Mouse (Mus musculus) brain, embryonic 14.5 days (tissue): ENCODE measurements around the gene Crat.

Experiments used
- CTCF ChIP-seq: fragments of 200-500 bp; IDR thresholded peaks from 2 replicates; pipeline ENCODE4 v1.5.1; 2012; ENCODE audit warnings: inconsistent platforms, mild to moderate bottlenecking, moderate library complexity, borderline replicate concordance; ENCODE audit not compliant: insufficient read depth, insufficient read length; ENCODE audit errors: extremely low read depth
- POLR2A ChIP-seq: fragments of 200-500 bp; IDR thresholded peaks from 2 replicates; pipeline ENCODE4 v1.6.1; 2012; ENCODE audit warnings: mild to moderate bottlenecking, inconsistent platforms, borderline replicate concordance; ENCODE audit not compliant: poor library complexity, insufficient read depth, insufficient read length, severe bottlenecking; ENCODE audit errors: extremely low read depth

DNA sequence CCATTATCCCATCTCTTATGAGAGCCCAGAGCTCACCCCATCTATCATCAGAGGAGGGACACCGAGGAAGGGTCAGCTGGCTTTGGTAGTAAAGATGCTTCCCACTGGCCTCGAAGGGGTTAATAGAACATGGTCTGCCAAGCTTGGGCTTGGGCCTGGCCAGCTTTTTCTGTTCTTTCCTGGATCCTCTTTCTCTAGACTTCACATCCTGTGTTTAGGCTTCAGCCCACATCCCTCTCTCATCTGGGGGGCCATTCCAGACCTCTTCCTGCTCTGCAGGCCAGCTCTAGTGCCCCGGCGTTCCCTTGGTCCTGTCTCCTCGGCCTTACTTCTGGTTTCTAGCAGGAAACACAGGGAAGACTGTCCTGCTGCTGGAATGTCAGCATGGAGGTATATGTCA, 28.4 kb upstream of the Crat start:
- no peak for TF ChIP-seq CTCF
- TF ChIP-seq POLR2A, result no peak
